In genomic region chr11:100571202-100571567, GRCm38 (mm10) we compare ENCODE assay signal across 8 mouse cellular contexts. TPM values are rescaled to one million over a fixed set of nuclear protein-coding genes. Genes with fewer than 3 reads are reported as not detected.
DNase-seq lines count a peak whose midpoint lies in the region; ATAC-seq and TF ChIP-seq lines count a peak whose summit lies in the region.

No protein-coding gene starts in this region.

- WGBS in embryonic facial prominence, embryonic 15.5 days = 10% methylated on average over 16 of the region's 16 CpGs
- WGBS in hindbrain, embryonic 11.5 days = 16% methylated on average over 16 of the region's 16 CpGs
- 10% methylated on average over 16 of the region's 16 CpGs for WGBS in liver, embryonic 14.5 days (ENCODE audit: insufficient replicate concordance)

- H3K27me3 ChIP-seq in embryonic facial prominence, embryonic 15.5 days = peaks cover 12% of the 10 kb centered on the region
- peaks cover 6% of the 10 kb centered on the region; the same call in 1 of the 2 replicates for H3K27me3 ChIP-seq in hindbrain, embryonic 11.5 days (ENCODE audit: control insufficient read depth, insufficient read depth, low read length)
- no peaks in the 10 kb centered on the region for H3K27me3 ChIP-seq in liver, embryonic 14.5 days (ENCODE audit: control insufficient read depth, insufficient read depth, low read length)

- no peak for ATAC-seq in embryonic facial prominence, embryonic 15.5 days (ENCODE audit: insufficient number of reproducible peaks, low FRiP score, low TSS enrichment, low read depth)
- ATAC-seq in hindbrain, embryonic 11.5 days (ENCODE audit: low FRiP score) = no peak
- no peak for ATAC-seq in liver, embryonic 14.5 days (ENCODE audit: insufficient read depth)

- peaks cover 26% of the 10 kb centered on the region for H3K4me1 ChIP-seq in embryonic facial prominence, embryonic 15.5 days
- peaks cover 6% of the 10 kb centered on the region; the same call in 1 of the 2 replicates for H3K4me1 ChIP-seq in hindbrain, embryonic 11.5 days (replicated peaks; ENCODE audit: control insufficient read depth, insufficient read depth, low read length)
- peaks cover 6 to 13% of the 10 kb centered on the region in 2 experiments; a peak in 3 of 4 replicates for H3K4me1 ChIP-seq in liver, embryonic 14.5 days (replicated peaks; ENCODE audit: control insufficient read depth in 2 of 2, insufficient read depth in 2 of 2, low read length in 1 of 2)

- H3K27ac ChIP-seq in embryonic facial prominence, embryonic 15.5 days (replicated peaks) = no peak overlapping the region
- H3K27ac ChIP-seq in hindbrain, embryonic 11.5 days (ENCODE audit: low read depth, low read length) = no peak overlapping the region
- no peak overlapping the region for H3K27ac ChIP-seq in liver, embryonic 14.5 days

- H3K4me3 ChIP-seq in embryonic facial prominence, embryonic 15.5 days (replicated peaks) = peak overlapping the region; percentile 17
- H3K4me3 ChIP-seq in hindbrain, embryonic 11.5 days (ENCODE audit: low read depth, low read length) = peak overlapping the region; percentile 6; the same call in 1 of the 2 replicates
- H3K4me3 ChIP-seq in liver, embryonic 14.5 days (ENCODE audit: insufficient read depth in 1 of 2, low read depth in 2 of 2, low read length in 2 of 2) = no peak overlapping the region

- no peaks in the 10 kb centered on the region for H3K36me3 ChIP-seq in embryonic facial prominence, embryonic 15.5 days
- H3K36me3 ChIP-seq in hindbrain, embryonic 11.5 days (ENCODE audit: control insufficient read depth, insufficient read depth, low read length) = no peaks in the 10 kb centered on the region
- H3K36me3 ChIP-seq in liver, embryonic 14.5 days (replicated peaks; ENCODE audit: control insufficient read depth, insufficient read depth, low read depth) = no peaks in the 10 kb centered on the region

- peak overlapping the region; percentile 43 for H3K4me2 ChIP-seq in embryonic facial prominence, embryonic 15.5 days (replicated peaks)
- H3K4me2 ChIP-seq in hindbrain, embryonic 11.5 days (replicated peaks; ENCODE audit: low read depth, low read length) = peak overlapping the region; percentile 44
- H3K4me2 ChIP-seq in liver, embryonic 14.5 days (ENCODE audit: low read depth) = peak overlapping the region; percentile 37

- peak; percentile 27 for DNase-seq in gastrocnemius, adult 18-20 months (ENCODE audit: low spot score)
- no peak for DNase-seq in gastrocnemius, postnatal 10 days
- DNase-seq in CD4-positive helper T cell, adult 2 months (ENCODE audit: low read depth, low spot score) = peak; percentile 44
- DNase-seq in hindbrain, embryonic 11.5 days (ENCODE audit: low spot score) = no peak
- DNase-seq in liver, embryonic 14.5 days (ENCODE audit: low read depth in 3 of 3, low spot score in 3 of 3) = no peak
- peak; percentile 43 to 53 for DNase-seq in right cerebral cortex, postnatal 36 days (ENCODE audit: low spot score in 2 of 2)
- DNase-seq in urinary bladder, adult 18-20 months (ENCODE audit: low spot score in 2 of 2) = no peak

- H3K9ac ChIP-seq in embryonic facial prominence, embryonic 15.5 days = no peak overlapping the region
- H3K9ac ChIP-seq in hindbrain, embryonic 11.5 days (ENCODE audit: low read depth, low read length) = no peak overlapping the region; the same call in 1 of the 2 replicates
- H3K9ac ChIP-seq in liver, embryonic 14.5 days (replicated peaks) = no peak overlapping the region

- no peak for TF ChIP-seq EP300 in liver, embryonic 14.5 days (IDR thresholded peaks at IDR 0.05; ENCODE audit: low read depth)

- H3K9me3 ChIP-seq in embryonic facial prominence, embryonic 15.5 days (replicated peaks) = no peaks in the 10 kb centered on the region
- no peaks in the 10 kb centered on the region for H3K9me3 ChIP-seq in hindbrain, embryonic 11.5 days (ENCODE audit: control insufficient read depth, low read length)
- H3K9me3 ChIP-seq in liver, embryonic 14.5 days (ENCODE audit: control insufficient read depth, low read length) = no peaks in the 10 kb centered on the region

- TF ChIP-seq CTCF in liver, embryonic 14.5 days (IDR thresholded peaks at IDR 0.05; ENCODE audit: low read depth) = no peak

RNA-seq across cellular contexts. Expression of gene Cnp, which starts 3.5 kb away (rescaled TPM):
- 1 to 10 TPM; 3.8 to 5.0 TPM for total RNA-seq in gastrocnemius, adult 18-20 months (2021)
- 10 to 100 TPM; 26.0 to 33.6 TPM for total RNA-seq in gastrocnemius, postnatal 10 days (2021)
- 32.0 and 33.9 TPM in 2 replicates for polyA plus RNA-seq in embryonic facial prominence, embryonic 15.5 days (2015; fragmentation: Nextera tagmentation; extraction: Ambion mirVana)
- polyA plus RNA-seq in hindbrain, embryonic 11.5 days (2014; fragmentation: Nextera tagmentation; extraction: Ambion mirVana) = 17.4 and 17.8 TPM in 2 replicates
- polyA plus RNA-seq in liver, embryonic 14.5 days (2012; rRNA removed) = 5.2 and 6.3 TPM in 2 replicates
- polyA plus RNA-seq in liver, embryonic 14.5 days (2014; fragmentation: Nextera tagmentation; extraction: Ambion mirVana) = 10.0 and 12.0 TPM in 2 replicates

RNA-seq across cellular contexts. Expression of gene Ttc25, which starts 25.8 kb away (rescaled TPM):
- total RNA-seq in gastrocnemius, adult 18-20 months (2021) = under 1 TPM; 0.33 to 0.48 TPM
- under 1 TPM; 0.14 to 0.16 TPM for total RNA-seq in gastrocnemius, postnatal 10 days (2021)
- polyA plus RNA-seq in embryonic facial prominence, embryonic 15.5 days (2015; fragmentation: Nextera tagmentation; extraction: Ambion mirVana) = 3.9 and 6.0 TPM in 2 replicates
- 2.6 and 2.8 TPM in 2 replicates for polyA plus RNA-seq in hindbrain, embryonic 11.5 days (2014; fragmentation: Nextera tagmentation; extraction: Ambion mirVana)
- 0.01 and 0.03 TPM in 2 replicates for polyA plus RNA-seq in liver, embryonic 14.5 days (2012; rRNA removed)
- 0.13 and 0.19 TPM in 2 replicates for polyA plus RNA-seq in liver, embryonic 14.5 days (2014; fragmentation: Nextera tagmentation; extraction: Ambion mirVana)

RNA-seq across cellular contexts. Expression of gene Acly, which starts 43.4 kb away (rescaled TPM):
- 10 to 100 TPM in 1 of 2 experiments, 1 to 10 TPM in 1; 9.5 to 12.2 TPM for total RNA-seq in gastrocnemius, adult 18-20 months (2021)
- total RNA-seq in gastrocnemius, postnatal 10 days (2021) = 10 to 100 TPM; 26.6 to 34.6 TPM
- 137 and 152 TPM in 2 replicates for polyA plus RNA-seq in embryonic facial prominence, embryonic 15.5 days (2015; fragmentation: Nextera tagmentation; extraction: Ambion mirVana)
- 259 and 306 TPM in 2 replicates for polyA plus RNA-seq in hindbrain, embryonic 11.5 days (2014; fragmentation: Nextera tagmentation; extraction: Ambion mirVana)
- 35.5 and 45.9 TPM in 2 replicates for polyA plus RNA-seq in liver, embryonic 14.5 days (2012; rRNA removed)
- 68.2 and 76.7 TPM in 2 replicates for polyA plus RNA-seq in liver, embryonic 14.5 days (2014; fragmentation: Nextera tagmentation; extraction: Ambion mirVana)

RNA-seq across cellular contexts. Expression of gene Nkiras2, which starts 47.9 kb away (rescaled TPM):
- 10 to 100 TPM; 16.6 to 17.4 TPM for total RNA-seq in gastrocnemius, adult 18-20 months (2021)
- 10 to 100 TPM; 29.1 to 30.1 TPM for total RNA-seq in gastrocnemius, postnatal 10 days (2021)
- 74.6 and 75.5 TPM in 2 replicates for polyA plus RNA-seq in embryonic facial prominence, embryonic 15.5 days (2015; fragmentation: Nextera tagmentation; extraction: Ambion mirVana)
- polyA plus RNA-seq in hindbrain, embryonic 11.5 days (2014; fragmentation: Nextera tagmentation; extraction: Ambion mirVana) = 108 and 109 TPM in 2 replicates
- 15.0 and 15.5 TPM in 2 replicates for polyA plus RNA-seq in liver, embryonic 14.5 days (2012; rRNA removed)
- polyA plus RNA-seq in liver, embryonic 14.5 days (2014; fragmentation: Nextera tagmentation; extraction: Ambion mirVana) = 16.8 and 17.0 TPM in 2 replicates

RNA-seq across cellular contexts. Expression of gene Dnajc7, which starts 48.8 kb away (rescaled TPM):
- 100 to 1,000 TPM in 1 of 2 experiments, 10 to 100 TPM in 1; 81.1 to 111 TPM for total RNA-seq in gastrocnemius, adult 18-20 months (2021)
- total RNA-seq in gastrocnemius, postnatal 10 days (2021) = 100 to 1,000 TPM; 191 to 195 TPM
- 242 and 256 TPM in 2 replicates for polyA plus RNA-seq in embryonic facial prominence, embryonic 15.5 days (2015; fragmentation: Nextera tagmentation; extraction: Ambion mirVana)
- 95.3 and 105 TPM in 2 replicates for polyA plus RNA-seq in hindbrain, embryonic 11.5 days (2014; fragmentation: Nextera tagmentation; extraction: Ambion mirVana)
- 40.6 and 61.7 TPM in 2 replicates for polyA plus RNA-seq in liver, embryonic 14.5 days (2012; rRNA removed)
- 13.4 and 15.1 TPM in 2 replicates for polyA plus RNA-seq in liver, embryonic 14.5 days (2014; fragmentation: Nextera tagmentation; extraction: Ambion mirVana)

Comparison
In these comparisons a context has a peak if more than half of its experiments do, and no peak if none do; other contexts are left out.
1. DNase-seq: peak in gastrocnemius, adult 18-20 months (single experiment), CD4-positive helper T cell, adult 2 months (single experiment) and right cerebral cortex, postnatal 36 days (2 of 2); none in gastrocnemius, postnatal 10 days (single experiment), hindbrain, embryonic 11.5 days (single experiment), liver, embryonic 14.5 days (0 of 3) and urinary bladder, adult 18-20 months (0 of 2).
2. H3K4me3 ChIP-seq: peak in embryonic facial prominence, embryonic 15.5 days (single experiment) and hindbrain, embryonic 11.5 days (single experiment); none in liver, embryonic 14.5 days (0 of 2).
3. Peak in every context shown above with its lines, with median percentiles within 50 percentile points of each other: H3K4me2 ChIP-seq.